Mouse (Mus musculus): ENCODE data around the gene Rprd1b. TPM values are rescaled to one million over a fixed set of nuclear protein-coding genes. Genes with fewer than 3 reads are reported as not detected.

Gene Rprd1b
- polyA plus RNA-seq, 1 experiment = 11.4 TPM

DNA sequence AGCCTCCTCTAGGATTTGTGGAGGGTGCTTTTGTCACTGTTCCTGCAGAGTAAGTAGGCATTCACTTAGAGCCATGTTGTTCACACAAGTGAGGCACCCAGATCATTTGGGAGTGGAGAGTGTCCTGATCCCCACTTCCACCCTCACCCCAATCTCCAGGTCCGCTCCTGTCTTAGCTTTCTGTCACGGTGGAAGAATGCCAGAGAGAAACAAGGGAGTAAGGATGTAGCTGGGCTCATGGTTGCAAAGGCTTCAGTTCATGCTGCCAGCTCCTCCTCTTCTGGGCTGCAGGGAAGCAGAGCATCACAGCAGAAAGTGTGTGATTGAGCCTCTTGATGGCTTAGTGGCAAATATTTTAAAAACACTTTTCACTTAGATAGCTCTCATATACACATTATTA is 12.1 kb downstream of the Rprd1b start:
- Histone ChIP-seq H3K79me2 (ENCODE audit: control insufficient read depth, insufficient read depth) (peaks cover 62% of the 10 kb centered on the region), H3K27me3 (ENCODE audit: control insufficient read depth, insufficient read depth, insufficient read length) (no peaks in the 10 kb centered on the region), H3ac (ENCODE audit: control insufficient read depth, insufficient read length, low read depth) (no peak overlapping the region), H3K79me3 (ENCODE audit: low read depth) (peaks cover 23% of the 10 kb centered on the region), H3K4me3 (ENCODE audit: insufficient read depth, poor library complexity, severe bottlenecking) (no peak overlapping the region), H3K36me3 (ENCODE audit: control insufficient read depth, insufficient read depth) (peaks cover 46% of the 10 kb centered on the region)
- TF ChIP-seq CEBPB (IDR thresholded peaks at IDR 0.05; ENCODE audit: low read depth) (no peak), CTCF (IDR thresholded peaks at IDR 0.05; ENCODE audit: control insufficient read depth, insufficient read depth, insufficient read length) (no peak), USF1 (IDR thresholded peaks at IDR 0.05; ENCODE audit: low read depth) (no peak), FOSL1 (IDR thresholded peaks at IDR 0.05; ENCODE audit: insufficient read depth, low read length, poor library complexity, severe bottlenecking) (no peak), MYOD1 (IDR thresholded peaks at IDR 0.05; ENCODE audit: control insufficient read depth, insufficient read length, low read depth) (no peak), MYOG (IDR thresholded peaks at IDR 0.05; ENCODE audit: control insufficient read depth, extremely low read depth, insufficient read length) (no peak), MAX (IDR thresholded peaks at IDR 0.05) (no peak)

DNA sequence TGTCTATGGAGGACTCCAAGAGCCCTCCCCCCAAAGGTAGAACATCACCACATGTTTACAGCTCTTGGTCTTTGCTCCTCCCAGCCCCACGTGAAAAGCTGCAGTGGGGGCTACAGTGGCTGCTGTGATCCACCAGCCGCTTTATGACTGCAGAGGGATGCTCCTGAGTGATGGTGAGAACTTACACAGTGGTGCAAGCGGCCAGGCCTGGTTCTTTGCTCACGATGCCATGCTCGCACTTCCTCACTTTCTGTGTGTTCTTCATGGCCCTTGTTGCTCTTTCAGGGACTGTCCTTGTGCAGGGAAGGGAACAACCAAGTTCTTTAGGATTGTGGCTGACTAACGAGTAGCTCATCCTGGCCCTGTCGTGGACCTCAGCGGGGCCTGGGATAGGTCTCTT is 15.2 kb downstream of the Rprd1b start:
- no peaks in the 10 kb centered on the region for H3K27me3 ChIP-seq (ENCODE audit: control insufficient read depth, insufficient read depth, insufficient read length)
- H3K79me2 ChIP-seq (ENCODE audit: control insufficient read depth, insufficient read depth) = peaks cover 32% of the 10 kb centered on the region
- H3K4me3 ChIP-seq (ENCODE audit: insufficient read depth, poor library complexity, severe bottlenecking) = no peak overlapping the region
- H3K36me3 ChIP-seq (ENCODE audit: control insufficient read depth, insufficient read depth) = peaks cover 56% of the 10 kb centered on the region
- TF ChIP-seq MYOD1 (IDR thresholded peaks at IDR 0.05; ENCODE audit: control insufficient read depth, insufficient read length, low read depth) (no peak), MAX (IDR thresholded peaks at IDR 0.05) (no peak), CTCF (IDR thresholded peaks at IDR 0.05; ENCODE audit: control insufficient read depth, insufficient read depth, insufficient read length) (no peak), USF1 (IDR thresholded peaks at IDR 0.05; ENCODE audit: low read depth) (no peak), MYOG (IDR thresholded peaks at IDR 0.05; ENCODE audit: control insufficient read depth, extremely low read depth, insufficient read length) (no peak), FOSL1 (IDR thresholded peaks at IDR 0.05; ENCODE audit: insufficient read depth, low read length, poor library complexity, severe bottlenecking) (no peak), CEBPB (IDR thresholded peaks at IDR 0.05; ENCODE audit: low read depth) (no peak)
- no peak overlapping the region for H3ac ChIP-seq (ENCODE audit: control insufficient read depth, insufficient read length, low read depth)
- H3K79me3 ChIP-seq (ENCODE audit: low read depth) = peaks cover 7% of the 10 kb centered on the region

DNA sequence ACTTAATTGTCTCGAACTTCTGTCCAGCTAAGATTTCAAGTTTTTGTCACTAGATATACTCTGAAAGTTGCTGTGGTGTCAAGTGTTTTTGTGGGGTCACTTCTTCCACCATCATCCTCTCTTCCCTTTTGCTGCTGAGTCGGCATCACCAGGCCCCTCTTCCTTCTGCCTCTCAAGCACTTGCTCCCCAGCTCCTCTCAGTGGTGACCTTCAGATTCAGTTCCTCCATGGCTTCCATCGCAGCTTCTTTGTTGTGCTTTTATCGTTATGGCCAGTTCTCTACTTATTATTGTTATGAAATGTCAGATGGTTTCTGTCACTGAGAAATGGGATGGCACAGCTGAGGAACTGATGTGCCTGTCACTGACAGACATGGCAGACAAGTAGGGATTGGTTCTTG is 17.9 kb downstream of the Rprd1b start:
- Histone ChIP-seq H3K79me3 (ENCODE audit: low read depth) (peaks cover 1% of the 10 kb centered on the region), H3K4me3 (ENCODE audit: insufficient read depth, poor library complexity, severe bottlenecking) (no peak overlapping the region), H3K36me3 (ENCODE audit: control insufficient read depth, insufficient read depth) (peaks cover 67% of the 10 kb centered on the region), H3K79me2 (ENCODE audit: control insufficient read depth, insufficient read depth) (peaks cover 13% of the 10 kb centered on the region), H3K27me3 (ENCODE audit: control insufficient read depth, insufficient read depth, insufficient read length) (no peaks in the 10 kb centered on the region), H3ac (ENCODE audit: control insufficient read depth, insufficient read length, low read depth) (no peak overlapping the region)
- TF ChIP-seq MAX (IDR thresholded peaks at IDR 0.05) (no peak), CEBPB (IDR thresholded peaks at IDR 0.05; ENCODE audit: low read depth) (no peak), MYOG (IDR thresholded peaks at IDR 0.05; ENCODE audit: control insufficient read depth, extremely low read depth, insufficient read length) (no peak), MYOD1 (IDR thresholded peaks at IDR 0.05; ENCODE audit: control insufficient read depth, insufficient read length, low read depth) (no peak), CTCF (IDR thresholded peaks at IDR 0.05; ENCODE audit: control insufficient read depth, insufficient read depth, insufficient read length) (no peak), FOSL1 (IDR thresholded peaks at IDR 0.05; ENCODE audit: insufficient read depth, low read length, poor library complexity, severe bottlenecking) (no peak), USF1 (IDR thresholded peaks at IDR 0.05; ENCODE audit: low read depth) (no peak)

DNA sequence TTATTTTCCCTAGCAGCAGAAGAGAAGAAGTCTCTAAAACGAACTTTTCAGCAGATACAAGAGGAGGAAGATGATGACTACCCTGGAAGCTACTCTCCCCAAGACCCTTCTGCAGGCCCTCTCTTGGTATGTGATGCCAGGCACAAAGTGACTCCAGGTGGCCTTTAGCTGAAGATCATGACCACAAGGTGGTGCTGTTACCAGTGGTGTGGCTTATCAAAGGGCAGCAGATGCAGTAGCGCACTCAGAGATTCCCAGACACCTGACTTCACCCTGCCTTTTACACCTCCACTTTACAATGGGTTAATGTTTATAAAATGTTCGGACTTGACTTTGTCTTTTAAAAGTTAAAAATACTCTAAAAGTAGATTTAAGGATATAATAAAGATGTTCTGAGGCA is 19.6 kb downstream of the Rprd1b start:
- Histone ChIP-seq H3ac (ENCODE audit: control insufficient read depth, insufficient read length, low read depth) (no peak overlapping the region), H3K79me2 (ENCODE audit: control insufficient read depth, insufficient read depth) (no peaks in the 10 kb centered on the region), H3K36me3 (ENCODE audit: control insufficient read depth, insufficient read depth) (peaks cover 84% of the 10 kb centered on the region)

DNA sequence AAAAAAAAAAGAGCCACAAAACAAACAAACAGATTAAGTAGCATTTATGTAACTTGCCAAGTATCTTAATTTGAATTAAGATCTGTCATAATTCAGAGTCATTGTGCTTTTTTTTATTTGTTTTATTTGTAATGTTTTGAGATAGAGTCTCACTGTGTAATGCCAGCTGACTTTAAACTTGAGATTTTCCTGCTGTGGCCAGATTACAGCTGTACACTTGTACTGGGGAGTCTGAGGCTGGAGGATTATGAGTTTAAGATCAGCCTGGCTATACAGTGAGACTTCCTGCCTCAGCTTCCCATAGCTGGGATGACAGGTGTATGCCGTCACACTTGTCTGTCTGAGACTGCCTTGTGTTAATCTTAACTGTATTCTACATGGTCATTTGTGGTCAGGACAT is 20.4 kb downstream of the Rprd1b start:
- Histone ChIP-seq H3K27me3 (ENCODE audit: control insufficient read depth, insufficient read depth, insufficient read length) (no peaks in the 10 kb centered on the region), H3K36me3 (ENCODE audit: control insufficient read depth, insufficient read depth) (peaks cover 80% of the 10 kb centered on the region), H3ac (ENCODE audit: control insufficient read depth, insufficient read length, low read depth) (no peak overlapping the region), H3K79me2 (ENCODE audit: control insufficient read depth, insufficient read depth) (no peaks in the 10 kb centered on the region), H3K79me3 (ENCODE audit: low read depth) (peaks cover 2% of the 10 kb centered on the region), H3K4me3 (ENCODE audit: insufficient read depth, poor library complexity, severe bottlenecking) (no peak overlapping the region)
- no peak for TF ChIP-seq CEBPB (IDR thresholded peaks at IDR 0.05; ENCODE audit: low read depth)
- TF ChIP-seq MYOG (IDR thresholded peaks at IDR 0.05; ENCODE audit: control insufficient read depth, extremely low read depth, insufficient read length) = no peak
- TF ChIP-seq MAX (IDR thresholded peaks at IDR 0.05) = no peak
- TF ChIP-seq FOSL1 (IDR thresholded peaks at IDR 0.05; ENCODE audit: insufficient read depth, low read length, poor library complexity, severe bottlenecking) = no peak
- no peak for TF ChIP-seq CTCF (IDR thresholded peaks at IDR 0.05; ENCODE audit: control insufficient read depth, insufficient read depth, insufficient read length)
- TF ChIP-seq MYOD1 (IDR thresholded peaks at IDR 0.05; ENCODE audit: control insufficient read depth, insufficient read length, low read depth) = no peak
- no peak for TF ChIP-seq USF1 (IDR thresholded peaks at IDR 0.05; ENCODE audit: low read depth)

More for the DNA sequence above, 19.6 kb downstream of the Rprd1b start:
- TF ChIP-seq MAX (IDR thresholded peaks at IDR 0.05) = no peak
- TF ChIP-seq CTCF (IDR thresholded peaks at IDR 0.05; ENCODE audit: control insufficient read depth, insufficient read depth, insufficient read length) = peak; percentile 57
- Histone ChIP-seq H3K27me3 (ENCODE audit: control insufficient read depth, insufficient read depth, insufficient read length) (no peaks in the 10 kb centered on the region), H3K4me3 (ENCODE audit: insufficient read depth, poor library complexity, severe bottlenecking) (no peak overlapping the region), H3K79me3 (ENCODE audit: low read depth) (peaks cover 2% of the 10 kb centered on the region)

DNA sequence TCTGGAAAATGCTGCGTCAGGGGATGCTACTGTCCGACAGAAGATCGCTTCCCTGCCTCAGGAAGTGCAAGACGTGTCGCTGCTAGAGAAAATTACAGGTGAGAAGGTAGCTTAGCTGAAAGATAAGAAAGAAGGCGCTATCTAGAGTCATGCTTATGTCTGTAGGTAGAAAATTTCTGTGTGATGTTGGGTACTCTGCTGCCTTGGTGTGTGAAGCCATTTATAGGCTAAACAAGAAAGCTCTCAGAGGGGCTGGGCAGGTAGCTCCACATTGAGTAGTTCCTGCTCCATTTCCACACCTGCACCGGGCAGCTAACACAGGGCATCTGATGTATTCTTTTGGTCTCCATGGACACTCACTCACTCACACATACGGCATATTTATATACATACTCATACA is 21.8 kb downstream of the Rprd1b start:
- H3K4me3 ChIP-seq (ENCODE audit: insufficient read depth, poor library complexity, severe bottlenecking) = no peak overlapping the region
- TF ChIP-seq MYOD1 (IDR thresholded peaks at IDR 0.05; ENCODE audit: control insufficient read depth, insufficient read length, low read depth) (no peak), MAX (IDR thresholded peaks at IDR 0.05) (no peak), CEBPB (IDR thresholded peaks at IDR 0.05; ENCODE audit: low read depth) (no peak), MYOG (IDR thresholded peaks at IDR 0.05; ENCODE audit: control insufficient read depth, extremely low read depth, insufficient read length) (no peak), FOSL1 (IDR thresholded peaks at IDR 0.05; ENCODE audit: insufficient read depth, low read length, poor library complexity, severe bottlenecking) (no peak), CTCF (IDR thresholded peaks at IDR 0.05; ENCODE audit: control insufficient read depth, insufficient read depth, insufficient read length) (no peak), USF1 (IDR thresholded peaks at IDR 0.05; ENCODE audit: low read depth) (no peak)
- H3ac ChIP-seq (ENCODE audit: control insufficient read depth, insufficient read length, low read depth) = no peak overlapping the region
- peaks cover 79% of the 10 kb centered on the region for H3K36me3 ChIP-seq (ENCODE audit: control insufficient read depth, insufficient read depth)
- H3K79me2 ChIP-seq (ENCODE audit: control insufficient read depth, insufficient read depth) = no peaks in the 10 kb centered on the region
- H3K27me3 ChIP-seq (ENCODE audit: control insufficient read depth, insufficient read depth, insufficient read length) = no peaks in the 10 kb centered on the region
- H3K79me3 ChIP-seq (ENCODE audit: low read depth) = peaks cover 4% of the 10 kb centered on the region

Measured in C2C12 (cell line).